Mouse (Mus musculus) gonadal fat pad, adult 2 months (tissue): ENCODE results near the gene Meis1. TPM values are rescaled to one million over a fixed set of nuclear protein-coding genes. Genes with fewer than 3 reads are reported as not detected.

Source experiments
- DNase-seq: peaks from one replicate; pipeline ENCODE4 v3.0.0-alpha.2; 2012; ENCODE audit warnings: low read depth
- polyA plus RNA-seq: library from polyadenylated mRNA; depleted of rRNA; stranded (reverse); fragments of >200 nt; gene quantifications from 2 replicates; pipeline ENCODE4 v1.2.3, GENCODE M21; 2012

The Meis1 gene
- polyA plus RNA-seq, 1 experiment, result 10.3 TPM

DNA sequence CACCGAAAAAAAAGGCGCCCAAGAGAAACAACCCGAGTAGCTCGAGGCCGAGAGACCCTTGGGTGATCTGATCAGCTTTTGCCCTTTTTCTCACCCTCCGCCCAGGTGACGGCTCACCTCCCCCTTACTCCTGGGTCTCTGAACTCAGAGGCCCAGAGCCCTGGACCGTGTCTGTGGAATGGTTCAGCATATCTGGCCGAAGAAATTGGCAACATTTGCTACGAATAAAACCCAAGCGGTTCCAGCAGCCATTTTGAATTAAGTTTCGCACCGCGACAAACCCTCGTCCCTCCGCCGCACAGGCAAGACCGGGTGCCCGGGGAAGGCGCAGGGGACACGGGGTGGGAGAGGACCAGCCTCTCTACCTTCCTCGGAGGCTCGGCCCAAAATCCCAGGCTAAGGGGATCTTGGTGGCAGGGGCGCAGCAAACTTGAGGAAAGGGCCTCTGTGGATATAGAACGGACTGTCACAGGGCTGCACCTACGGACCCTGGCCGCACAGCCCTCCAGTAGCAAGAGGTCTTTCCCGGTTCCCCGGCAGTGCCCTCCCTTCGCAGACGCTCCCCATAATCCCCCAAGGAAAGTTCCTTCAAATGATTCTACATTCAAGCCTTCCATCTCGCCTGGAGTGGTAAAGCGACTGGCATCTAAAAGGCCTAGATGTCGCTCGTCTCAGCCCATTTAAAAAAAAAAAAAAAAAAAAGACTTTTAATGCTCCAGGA is 4.2 kb downstream of the Meis1 start:
- no peak for DNase-seq

DNA sequence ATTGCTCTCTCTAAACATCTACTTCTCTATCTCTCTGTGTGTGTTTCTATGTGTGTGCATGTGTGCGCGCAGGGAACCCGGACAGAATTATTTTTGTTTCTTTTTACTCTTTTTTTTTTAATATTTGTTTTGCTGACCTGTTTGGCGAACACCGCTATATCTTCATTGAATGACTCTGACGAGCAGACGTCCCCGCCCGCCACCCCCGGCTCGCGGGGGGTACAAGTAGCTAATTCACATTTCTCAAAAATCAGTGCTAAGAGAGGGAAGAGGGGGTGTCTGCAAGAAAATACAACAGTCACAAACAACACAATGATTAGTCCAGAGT is 4.7 kb downstream of the Meis1 start:
- DNase-seq, result no peak

DNA sequence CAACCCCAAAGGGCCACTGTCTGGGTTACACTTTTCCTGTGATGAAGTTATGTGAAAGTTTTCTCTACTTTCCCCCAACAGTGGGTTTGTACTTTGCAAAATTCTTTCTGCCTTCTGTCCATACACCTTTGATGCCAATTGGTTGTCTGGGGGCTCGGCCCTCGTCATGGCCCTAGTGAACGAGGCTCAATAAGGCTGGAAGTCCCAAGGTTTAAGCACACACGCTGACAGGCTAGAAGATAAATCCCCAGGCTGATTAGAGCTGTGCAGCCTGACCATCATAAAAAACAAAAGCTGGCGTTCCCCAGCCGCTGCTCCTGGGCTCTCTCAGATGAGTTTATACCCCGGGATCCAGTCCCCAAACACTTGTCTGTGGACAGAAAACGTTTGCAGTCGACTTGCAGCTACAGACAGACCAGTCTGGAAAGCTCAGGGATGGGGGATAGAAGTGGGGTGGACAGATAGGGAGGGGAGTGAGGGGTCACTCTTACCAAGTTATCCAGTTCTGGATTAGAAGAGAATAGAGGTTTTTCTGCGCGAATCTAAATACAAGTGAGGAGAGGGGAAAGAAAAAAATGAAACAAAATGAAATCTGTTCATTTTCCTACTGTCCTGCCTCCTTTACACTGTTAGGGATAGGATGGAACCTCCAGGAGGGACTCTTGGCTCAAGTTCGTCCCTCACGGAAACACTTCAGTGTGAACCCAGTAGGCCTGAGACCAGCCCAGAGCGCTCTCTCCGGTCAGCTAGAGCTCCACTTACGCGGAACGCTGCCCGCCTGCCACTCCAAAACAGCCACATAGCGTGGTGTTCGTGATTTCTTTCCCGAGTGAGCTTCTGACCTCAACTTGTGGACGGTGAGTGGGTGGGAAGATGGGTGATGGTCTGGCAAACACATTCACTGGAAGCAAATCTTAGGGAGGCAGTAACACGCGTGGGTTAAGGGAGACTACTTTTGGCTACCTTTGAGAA is 5.4 kb downstream of the Meis1 start:
- no peak for DNase-seq

DNA sequence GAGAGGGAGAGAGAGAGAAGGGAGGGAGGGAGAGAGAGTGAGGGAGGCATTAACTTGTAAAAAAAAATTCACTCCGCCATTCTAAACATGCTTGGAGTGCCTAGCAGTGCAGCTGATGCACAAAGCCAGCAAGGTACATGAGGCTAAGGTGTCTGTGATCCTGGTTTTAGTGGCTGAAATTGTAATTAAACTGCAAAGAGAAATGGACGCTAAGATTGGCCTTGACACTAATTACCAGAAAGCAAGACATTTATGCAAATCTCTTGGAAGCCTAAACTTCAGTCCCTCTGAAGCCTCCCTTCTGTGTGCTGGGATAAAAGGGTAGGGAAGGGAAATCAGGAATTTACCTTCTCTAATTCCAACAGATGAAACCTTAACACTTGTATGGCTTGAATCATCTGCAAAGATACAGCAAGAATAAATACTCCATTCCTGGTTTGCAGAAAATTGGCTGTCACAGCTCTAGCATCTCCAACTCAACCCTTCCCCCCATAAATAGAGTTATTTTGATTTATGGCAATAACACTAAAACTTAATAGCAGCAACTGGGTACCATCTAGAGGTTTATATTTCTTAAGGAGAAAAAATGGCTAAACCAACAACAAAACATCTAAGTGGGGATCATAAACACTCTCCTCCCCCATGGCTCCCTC is 6.2 kb downstream of the Meis1 start:
- DNase-seq, result no peak

DNA sequence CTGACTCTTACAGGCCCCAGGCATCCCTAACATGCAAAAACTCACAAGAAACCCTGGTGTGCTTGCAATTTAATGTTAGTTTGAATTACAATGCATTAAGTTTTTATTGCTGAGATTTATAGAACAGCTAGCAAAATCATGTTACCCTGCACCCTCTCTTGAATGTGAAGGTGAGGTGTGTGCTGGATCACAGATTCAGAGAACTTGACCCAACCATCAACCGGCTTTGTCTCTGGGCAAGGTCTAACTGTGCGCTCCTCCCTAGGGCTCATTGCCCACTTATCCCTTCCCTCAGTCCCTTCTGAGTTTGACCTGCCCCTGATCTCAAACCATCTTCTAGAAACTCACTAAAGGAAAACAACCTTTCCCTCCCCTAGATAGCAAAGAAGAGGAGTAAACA is 6.8 kb downstream of the Meis1 start:
- no peak for DNase-seq

DNA sequence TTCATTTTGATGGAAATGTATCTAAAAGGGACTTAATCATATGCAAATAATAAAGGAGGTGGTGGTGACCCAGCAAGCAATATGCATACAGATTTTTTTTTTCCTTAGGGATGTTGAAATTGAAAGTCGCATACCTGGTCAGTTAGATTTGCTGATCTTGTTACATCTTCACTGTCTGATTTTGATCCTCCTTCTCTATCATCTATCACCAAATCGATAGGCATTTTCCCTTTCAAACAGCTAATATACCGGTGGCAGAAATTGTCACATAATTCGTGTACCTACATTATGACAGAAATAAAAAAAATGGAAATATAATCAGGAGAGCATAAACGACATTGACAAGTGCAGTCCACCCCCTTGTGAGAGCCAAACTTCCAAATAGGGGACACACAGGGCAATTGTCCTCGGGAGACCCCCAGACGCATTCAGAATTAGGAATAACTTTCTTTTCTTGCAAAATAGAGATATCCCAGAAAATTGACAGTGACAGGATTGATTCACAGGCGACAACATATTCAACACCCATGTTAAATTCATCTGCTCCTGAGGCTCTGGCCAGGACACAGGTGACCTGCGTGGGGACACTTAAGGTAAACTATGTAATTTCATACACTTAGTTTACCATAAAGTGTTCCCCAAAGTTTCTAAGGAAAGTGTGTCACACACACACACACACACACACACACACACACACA is 7.5 kb downstream of the Meis1 start:
- DNase-seq, result no peak

DNA sequence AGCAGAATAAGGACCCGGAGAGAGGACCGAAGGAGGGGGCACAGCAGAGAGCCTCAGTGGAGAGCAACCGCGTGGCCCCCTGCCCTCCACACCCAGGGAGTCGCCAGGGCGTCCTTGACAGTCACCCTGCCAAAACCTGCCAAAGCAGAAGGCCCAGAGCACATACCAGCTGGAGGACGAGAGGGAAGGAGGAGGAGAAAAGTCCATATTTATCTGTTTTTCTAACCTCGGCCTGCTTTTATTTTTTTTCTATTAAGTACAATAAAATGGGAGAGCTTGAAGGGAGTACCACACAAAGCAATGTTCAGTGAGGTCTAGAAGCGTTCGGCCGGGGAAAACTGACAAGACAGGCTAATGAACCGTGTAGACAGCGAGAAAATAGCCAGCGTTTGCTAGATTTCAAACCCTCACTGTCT is 8.4 kb downstream of the Meis1 start:
- no peak for DNase-seq

DNA sequence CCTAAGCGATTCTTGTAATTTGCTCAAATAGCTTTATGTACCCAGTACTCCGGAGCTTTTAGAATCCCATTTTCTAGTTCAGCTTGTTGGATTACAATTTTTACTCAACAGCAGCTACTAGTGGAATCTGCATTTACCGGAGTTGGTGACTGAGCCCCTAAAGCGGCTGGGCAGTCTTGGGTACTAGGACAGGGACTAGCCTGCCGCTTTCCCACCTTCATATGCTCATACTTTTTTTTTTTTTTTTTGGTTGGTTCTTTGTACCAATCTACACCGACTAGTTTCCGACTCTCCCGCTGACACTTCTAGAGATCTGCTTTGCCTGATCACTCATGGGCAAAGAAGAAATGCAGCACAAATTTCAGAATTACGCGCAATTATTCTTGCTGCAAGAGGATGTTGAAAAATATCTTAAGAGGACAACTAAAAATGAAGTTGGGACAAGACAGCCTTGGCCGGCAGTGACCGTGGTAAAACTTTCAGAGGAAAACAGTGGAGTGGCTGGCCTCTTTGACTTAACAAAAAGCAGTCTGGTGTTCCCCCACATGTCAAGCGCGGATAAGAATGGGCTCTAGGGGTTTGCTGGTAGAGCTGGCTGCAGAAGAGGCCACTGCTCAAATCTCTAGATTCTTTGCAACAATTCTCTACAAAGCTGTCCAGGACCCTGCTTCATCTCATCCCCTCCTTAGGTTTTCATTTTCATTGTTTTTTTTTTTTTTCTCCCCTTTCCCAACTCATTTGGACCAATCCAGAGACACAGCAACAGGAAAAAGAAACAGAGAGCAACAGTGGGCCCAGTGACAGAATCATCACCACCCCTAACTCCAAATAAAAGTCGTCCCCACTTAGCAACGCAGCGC is 9.0 kb downstream of the Meis1 start:
- DNase-seq, result no peak

DNA sequence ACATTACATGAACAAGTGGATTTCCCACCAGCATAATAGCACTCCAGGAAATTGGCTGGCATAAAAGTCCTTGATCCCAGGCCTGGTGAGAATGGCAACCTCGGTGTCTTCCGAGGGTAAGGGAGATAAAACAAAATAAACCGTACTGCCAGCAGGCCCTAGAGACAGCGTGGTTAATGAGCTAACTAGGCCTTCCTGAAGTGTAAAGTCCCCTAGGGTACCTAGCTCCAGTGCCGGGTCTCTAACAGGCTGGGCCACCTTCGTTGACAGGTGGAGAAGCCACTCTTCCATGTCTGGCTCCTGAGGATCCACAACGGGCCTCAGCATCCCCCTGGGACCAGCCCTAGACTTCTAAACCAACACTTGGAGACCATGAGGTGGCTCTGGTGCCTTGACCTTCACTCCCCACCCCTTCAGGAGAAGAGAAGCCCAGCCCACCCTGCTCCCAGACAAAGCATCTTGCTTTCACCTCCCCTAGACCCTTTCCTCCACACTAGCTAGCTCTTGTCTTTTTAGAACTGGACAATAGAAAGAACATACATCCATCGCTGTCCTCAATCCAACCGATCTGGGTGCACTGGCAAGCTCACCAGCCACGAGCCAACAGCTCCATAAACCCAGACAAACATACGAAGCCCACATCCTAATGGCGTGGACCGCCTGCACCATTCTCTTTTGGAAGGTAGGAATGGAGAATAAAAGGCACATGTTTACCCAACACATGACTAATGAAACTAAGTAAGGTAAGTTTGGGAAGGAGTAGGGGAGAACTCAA is 10.0 kb downstream of the Meis1 start:
- no peak for DNase-seq

DNA sequence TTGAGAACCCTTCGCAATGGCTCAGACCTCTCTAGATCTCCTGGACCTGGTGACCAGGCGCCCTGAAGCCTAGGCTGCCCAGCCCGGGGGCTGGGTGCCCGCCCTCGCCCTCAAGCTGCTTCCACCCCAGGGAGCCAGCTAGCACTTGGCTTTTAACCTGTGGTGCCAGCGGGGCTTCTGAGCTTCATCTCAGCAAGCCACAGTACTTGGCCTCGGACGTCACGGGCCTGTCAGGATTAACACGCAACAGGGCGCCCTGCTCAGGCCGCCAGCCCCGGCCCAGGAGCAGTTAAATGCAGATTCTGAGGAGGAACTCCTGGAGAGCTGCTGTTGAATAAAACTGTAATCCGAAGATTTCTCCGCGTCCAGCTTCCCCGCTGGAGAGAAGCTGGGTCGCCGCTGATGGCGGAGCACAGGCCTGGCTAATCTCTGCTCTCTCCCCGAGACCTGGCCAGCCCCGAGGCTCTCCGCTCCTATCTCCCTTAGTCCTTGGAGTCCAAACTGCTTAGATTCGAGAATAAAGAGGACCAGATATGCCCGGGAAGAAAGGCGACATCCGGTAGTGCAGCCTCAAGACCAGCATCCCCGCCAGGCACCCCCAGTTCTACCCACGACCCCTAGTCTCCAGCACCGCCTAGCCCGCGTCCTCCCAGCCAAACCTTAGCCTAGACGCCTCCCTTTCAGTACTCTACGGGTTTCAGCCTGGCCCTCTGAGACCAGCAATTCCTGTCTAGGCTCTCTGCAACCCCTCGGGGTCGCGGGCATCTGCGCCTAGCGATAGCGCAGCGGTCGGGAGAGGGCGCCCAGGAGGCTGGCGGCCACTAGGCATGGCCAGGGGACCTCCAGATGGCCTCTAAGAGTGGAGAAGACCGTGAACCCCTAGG is 11.0 kb downstream of the Meis1 start:
- no peak for DNase-seq

DNA sequence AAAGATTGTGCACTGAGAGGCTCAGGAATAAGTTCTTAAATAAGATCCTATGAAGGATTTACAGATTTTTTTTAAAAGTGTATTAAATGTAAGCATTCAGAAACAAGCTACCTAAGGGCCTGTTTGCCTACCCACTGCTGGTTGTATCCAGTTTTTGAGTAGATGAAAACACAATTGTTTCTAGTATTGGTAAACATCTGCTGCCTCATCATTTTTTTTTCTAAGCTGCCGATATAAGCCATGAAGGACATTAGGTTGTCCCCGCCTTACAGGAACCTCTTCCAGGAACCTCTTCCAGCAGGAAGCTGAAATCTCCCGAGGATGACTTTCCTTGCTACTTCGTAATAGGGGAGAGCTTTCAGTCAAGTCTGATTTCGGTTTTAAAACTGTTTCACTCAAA is 11.7 kb downstream of the Meis1 start:
- no peak for DNase-seq

DNA sequence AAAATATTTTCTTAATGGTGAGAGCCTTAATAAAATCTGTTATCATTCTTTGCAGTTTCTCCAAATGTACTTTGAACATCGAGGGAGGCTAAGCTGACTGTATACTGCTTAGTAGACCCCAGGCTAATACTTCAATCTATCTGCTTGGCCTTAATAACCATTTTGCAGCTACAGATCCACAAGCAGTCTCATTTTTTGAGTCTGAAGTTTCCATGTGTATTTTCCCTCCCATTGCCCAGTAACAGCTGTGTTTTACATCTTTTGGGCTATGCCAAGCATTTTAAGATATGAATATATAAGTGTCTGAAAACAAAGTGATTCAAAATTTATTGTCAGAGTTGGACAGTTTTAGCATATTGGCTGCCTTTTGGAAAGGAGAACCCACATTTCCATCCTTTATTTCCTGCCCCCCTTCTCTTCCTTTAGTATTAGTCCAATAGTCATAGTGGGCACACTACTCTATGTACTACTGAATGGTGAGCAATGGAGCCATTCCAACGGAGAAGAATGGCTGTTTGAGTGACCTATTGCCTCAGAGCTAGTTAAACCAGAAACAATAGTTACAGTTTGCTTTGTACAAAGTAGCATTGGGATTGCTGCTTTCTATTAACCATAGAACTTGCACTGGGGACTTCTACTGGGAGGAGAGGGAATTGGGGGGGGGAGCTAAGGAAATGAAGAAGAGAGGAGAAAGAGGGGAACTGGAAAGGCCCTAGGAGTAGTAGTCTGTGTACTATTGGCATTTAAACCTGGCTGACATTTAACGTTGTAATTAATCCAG is 12.7 kb downstream of the Meis1 start:
- no peak for DNase-seq

DNA sequence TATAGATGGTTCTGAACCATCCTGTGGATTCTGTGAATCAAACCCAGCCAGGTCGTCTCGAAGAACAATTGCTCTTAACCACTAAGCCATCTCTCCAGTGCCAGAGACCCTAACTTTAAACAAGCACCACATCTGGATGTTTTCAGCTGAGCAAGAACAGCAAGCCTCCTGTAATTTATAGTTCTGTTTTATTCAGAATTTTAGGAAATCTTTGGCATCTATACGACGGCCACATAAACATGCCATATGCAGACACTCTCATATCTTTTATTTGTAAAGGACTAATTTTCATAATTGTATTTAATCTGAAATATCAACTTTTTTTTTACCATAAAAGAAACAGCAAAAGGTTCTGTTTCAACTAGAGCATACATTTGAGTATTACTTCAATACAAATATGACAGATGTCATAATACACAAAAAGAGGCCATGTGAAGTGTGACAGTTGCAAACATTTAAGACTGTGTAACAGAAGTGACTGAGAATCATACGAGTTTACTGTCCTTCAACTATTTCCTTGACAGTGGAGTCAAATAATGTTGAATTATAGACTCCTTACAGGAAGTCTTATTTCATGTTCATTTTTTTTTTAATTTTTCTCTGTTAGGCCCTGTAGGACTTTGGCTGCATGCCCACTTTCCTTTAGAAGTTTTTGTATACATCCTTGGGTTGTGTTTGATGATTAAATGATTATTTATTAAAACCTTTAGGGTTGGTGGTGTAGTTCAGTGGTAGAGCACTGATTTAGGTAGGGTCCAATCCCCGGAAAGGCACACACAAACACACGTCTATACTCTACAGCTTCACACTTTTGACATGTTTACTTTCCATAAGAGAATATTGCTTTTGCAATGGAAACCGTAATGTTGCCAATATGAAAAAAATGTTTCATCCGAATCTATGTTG is 13.5 kb downstream of the Meis1 start:
- no peak for DNase-seq

DNA sequence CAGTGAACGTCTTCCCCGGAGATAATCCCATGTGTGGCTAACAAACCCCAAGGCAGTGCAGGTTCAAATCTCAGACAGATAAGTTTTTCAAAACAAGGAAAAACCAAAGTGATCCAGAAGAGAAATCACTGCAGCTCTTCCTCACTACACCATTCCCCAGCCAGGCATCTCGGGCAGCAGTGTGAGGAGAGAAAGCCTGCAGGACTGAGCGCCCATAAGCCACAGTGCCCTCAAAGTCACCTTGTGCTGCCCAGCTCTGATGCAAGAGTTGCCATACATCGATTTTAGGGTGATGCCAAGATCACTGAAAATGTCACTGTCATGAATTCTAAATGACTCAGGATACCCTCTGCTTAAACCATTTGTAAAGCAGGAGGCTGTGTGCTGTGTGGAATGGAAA is 15.7 kb downstream of the Meis1 start:
- no peak for DNase-seq

DNA sequence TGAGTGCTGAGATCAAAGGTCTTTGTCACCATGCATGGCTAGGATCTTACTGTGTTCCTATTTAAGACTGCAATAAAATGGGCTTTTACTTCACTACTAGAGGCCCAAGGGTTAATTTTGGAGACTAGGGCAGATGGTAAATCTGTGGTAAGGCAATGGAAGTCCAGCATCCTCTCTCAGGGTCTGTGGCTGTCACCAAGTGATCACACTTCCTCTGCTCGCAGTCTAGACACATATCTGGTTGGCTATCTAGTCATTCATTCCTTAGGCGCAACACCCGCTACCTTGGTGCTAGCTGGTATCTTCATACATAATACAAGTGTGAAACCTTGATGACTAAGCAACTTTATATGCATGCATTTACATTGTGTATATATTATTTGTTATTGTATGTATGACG is 22.0 kb downstream of the Meis1 start:
- no peak for DNase-seq

DNA sequence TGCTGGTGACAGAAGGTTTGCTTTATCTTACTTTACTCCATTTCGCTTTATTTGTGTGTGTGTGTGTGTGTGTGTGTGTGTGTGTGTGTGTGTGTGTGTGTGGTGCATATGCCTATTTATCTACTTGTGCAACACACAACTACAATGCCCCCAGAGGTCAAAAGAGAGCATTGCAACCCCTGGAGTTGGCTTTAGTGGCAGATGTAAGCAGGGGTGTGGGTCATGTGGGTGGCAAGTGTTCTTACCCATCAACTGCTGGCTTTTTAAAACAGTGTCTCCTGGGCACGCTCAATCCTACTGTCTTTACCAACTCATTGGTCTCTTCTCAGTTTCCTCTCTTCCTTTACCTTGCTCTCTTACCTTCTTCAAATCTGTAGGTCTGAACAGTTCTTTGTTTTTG is 22.5 kb downstream of the Meis1 start:
- DNase-seq, result no peak

DNA sequence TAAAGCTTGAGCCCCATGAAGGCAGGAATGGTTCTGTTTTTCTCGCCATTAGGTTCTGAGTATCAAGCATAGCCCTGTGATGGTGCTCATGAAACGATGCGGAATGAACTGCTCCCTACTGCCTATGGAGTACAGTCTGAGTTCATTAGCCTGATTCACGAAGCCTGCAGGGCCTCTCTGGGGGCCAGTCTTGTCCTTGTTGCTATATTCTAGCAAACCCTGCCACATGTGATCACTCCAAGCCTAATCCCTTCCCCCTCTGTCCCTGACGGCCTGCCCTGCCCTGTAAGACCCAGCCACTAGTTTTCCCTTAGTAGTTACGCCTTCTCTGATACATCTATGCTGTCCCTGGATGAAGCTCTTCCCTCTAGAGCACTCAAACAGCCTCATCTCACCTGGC is 26.0 kb downstream of the Meis1 start:
- DNase-seq, result no peak
